17 mouse cellular contexts compared by ENCODE assay signal in the genomic region with DNA sequence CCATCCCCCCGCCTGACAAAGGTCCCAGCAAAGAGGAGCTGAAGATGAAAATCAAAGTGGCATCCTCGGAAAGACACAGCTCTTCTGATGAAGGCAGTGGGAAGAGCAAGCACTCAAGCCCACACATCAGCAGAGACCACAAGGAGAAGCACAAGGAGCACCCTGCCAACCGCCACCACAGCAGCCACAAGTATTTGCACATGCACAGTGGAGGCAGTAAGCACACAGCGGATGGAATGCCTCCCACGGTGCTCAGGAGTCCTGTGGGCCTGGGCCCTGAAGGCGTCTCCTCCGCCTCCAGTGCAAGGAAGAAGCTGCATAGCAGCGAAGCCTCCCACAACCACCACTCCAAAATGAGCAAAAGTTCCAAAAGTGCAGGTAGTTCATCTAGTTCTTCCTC. TPM values are rescaled to one million over a fixed set of nuclear protein-coding genes. Genes with fewer than 3 reads are reported as not detected.
"Had no signal": no experiment of that assay in that cellular context is flagged by ENCODE, and none has a peak within 500 bp of the region (broad histone marks: within the 10 kb centered on the region; RNA-seq: fewer than 3 reads in every experiment).

No protein-coding gene starts in this region.

- H3K27ac ChIP-seq: limb, embryonic 10.5 days; lung, embryonic 15.5 days; midbrain, embryonic 12.5 days; neural tube, embryonic 13.5 days; stomach, postnatal 0 days had no signal

- H3K4me3 ChIP-seq: limb, embryonic 10.5 days; lung, embryonic 15.5 days; midbrain, embryonic 12.5 days; neural tube, embryonic 13.5 days had no signal

- H3K4me1 ChIP-seq: limb, embryonic 10.5 days; lung, embryonic 15.5 days; midbrain, embryonic 12.5 days; neural tube, embryonic 13.5 days had no signal

- H3K9ac ChIP-seq: lung, embryonic 15.5 days; midbrain, embryonic 12.5 days; neural tube, embryonic 13.5 days had no signal

- H3K4me2 ChIP-seq: liver, embryonic 11.5 days; lung, embryonic 15.5 days; midbrain, embryonic 12.5 days; neural tube, embryonic 13.5 days had no signal

- H3K9me3 ChIP-seq: limb, embryonic 10.5 days; lung, embryonic 15.5 days; midbrain, embryonic 12.5 days; neural tube, embryonic 13.5 days had no signal

- DNase-seq: kidney, adult 18-20 months; kidney, postnatal 14 days; retina, postnatal 1 day; right cerebral cortex, postnatal 25 days; thymus, adult 18-20 months; thymus, postnatal 25 days had no signal

- H3K27me3 ChIP-seq: lung, embryonic 15.5 days; midbrain, embryonic 12.5 days; neural tube, embryonic 13.5 days had no signal

- ATAC-seq: midbrain, embryonic 16.5 days had no signal

RNA-seq across cellular contexts. Expression of gene Map3k19, which starts 51.9 kb away (rescaled TPM):
- polyA plus RNA-seq: kidney, embryonic 14.5 days; limb, embryonic 10.5 days; limb, embryonic 14.5 days; liver, embryonic 11.5 days; liver, embryonic 16.5 days; small intestine, adult 2 months; stomach, postnatal 0 days had no signal
